Mouse (Mus musculus) cerebellum, adult 2 months (tissue): Measurements from ENCODE around the gene Inka1.

ENCODE experiments used
- CTCF ChIP-seq: fragments of 200-500 bp; IDR thresholded peaks from 2 replicates; pipeline ENCODE4 v1.5.1; 2011; ENCODE audit warnings: low read depth, mild to moderate bottlenecking, control low read depth, low read length, moderate library complexity, borderline replicate concordance; ENCODE audit not compliant: insufficient read depth
- POLR2A ChIP-seq: fragments of 200-500 bp; IDR thresholded peaks from 2 replicates; pipeline ENCODE4 v1.6.1; 2011; ENCODE audit warnings: low read length, control low read depth, borderline replicate concordance; ENCODE audit not compliant: insufficient read depth

DNA sequence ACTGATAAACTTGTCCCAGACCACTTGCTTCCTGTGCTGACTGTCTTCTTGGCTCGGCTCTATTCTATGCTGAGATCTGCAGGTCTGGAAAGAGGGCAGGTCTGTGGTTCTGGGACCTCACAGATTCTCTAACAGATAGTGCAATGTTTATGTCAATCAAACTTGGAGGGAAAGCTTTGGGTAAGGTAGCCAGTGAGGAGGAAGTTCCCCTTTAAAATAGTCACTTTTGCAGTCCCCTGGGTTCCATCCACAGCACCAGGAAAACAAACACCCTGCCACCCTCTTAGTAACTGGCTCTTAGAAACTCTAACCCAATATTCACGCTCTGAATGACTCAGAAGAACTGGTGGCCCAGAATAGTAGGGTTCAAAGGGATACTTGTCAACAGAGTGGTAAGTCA lies 8.8 kb upstream of the Inka1 start:
- no peak for TF ChIP-seq CTCF
- TF ChIP-seq POLR2A: no peak
